Mouse (Mus musculus) adrenal gland, postnatal 10 days (tissue): ENCODE measurements around the gene Cbx8. TPM values are rescaled to one million over a fixed set of nuclear protein-coding genes. Genes with fewer than 3 reads are reported as not detected.

Source experiments
- DNase-seq: peaks from one replicate; pipeline ENCODE4 v3.0.0; 2021; ENCODE audit warnings: mixed read lengths
- total RNA-seq, 2 experiments: library from RNA; stranded (reverse); gene quantifications; 2 replicates each; pipeline ENCODE4 v1.2.3; 2021

Gene Cbx8
- total RNA-seq, 2 experiments from 2014 or later: 8.8 to 12.3 TPM

- DNase-seq: no peak
These were observed 9.6 kb upstream of the Cbx8 start for GRCm38 (mm10) chr11:119050361-119050760.

- no peak for DNase-seq
These were observed 7.4 kb upstream of the Cbx8 start for GRCm38 (mm10) chr11:119048133-119048510.

GRCm38 (mm10) chr11:119047261-119048132 is 6.7 kb upstream of the Cbx8 start:
- DNase-seq: no peak

GRCm38 (mm10) chr11:119046601-119047245 is 6.0 kb upstream of the Cbx8 start:
- peak; percentile 81 for DNase-seq

- DNase-seq: peak; percentile 57
These were observed 4.0 kb upstream of the Cbx8 start for GRCm38 (mm10) chr11:119044551-119045337.

GRCm38 (mm10) chr11:119043761-119044550 is 3.2 kb upstream of the Cbx8 start:
- no peak for DNase-seq

- no peak for DNase-seq
These were observed 2.4 kb upstream of the Cbx8 start for GRCm38 (mm10) chr11:119043273-119043540.

GRCm38 (mm10) chr11:119042466-119043272 is 1.9 kb upstream of the Cbx8 start:
- DNase-seq: no peak

GRCm38 (mm10) chr11:119041750-119042465 is 1.1 kb upstream of the Cbx8 start:
- peak; percentile 21 for DNase-seq

- no peak for DNase-seq
These were observed 552 bp upstream of the Cbx8 start for GRCm38 (mm10) chr11:119041325-119041716.

- no peak for DNase-seq
These were observed 847 bp downstream of the Cbx8 start for GRCm38 (mm10) chr11:119039732-119040512.

GRCm38 (mm10) chr11:119038744-119039484 is 1.9 kb downstream of the Cbx8 start:
- DNase-seq: no peak

GRCm38 (mm10) chr11:119037780-119038401 is 2.9 kb downstream of the Cbx8 start:
- no peak for DNase-seq

GRCm38 (mm10) chr11:119036934-119037779 is 3.6 kb downstream of the Cbx8 start:
- peak; percentile 57 for DNase-seq

- DNase-seq: no peak
These were observed 4.3 kb downstream of the Cbx8 start for GRCm38 (mm10) chr11:119036447-119036846.

GRCm38 (mm10) chr11:119035686-119036165 is 5.0 kb downstream of the Cbx8 start:
- no peak for DNase-seq

- DNase-seq: no peak
These were observed 5.6 kb downstream of the Cbx8 start for GRCm38 (mm10) chr11:119035094-119035685.
